Mouse (Mus musculus) olfactory bulb, adult 2 months (tissue): ENCODE results near the gene Gm47969.

ENCODE experiments used
- CTCF ChIP-seq: fragments of 200-500 bp; IDR thresholded peaks from 2 replicates; pipeline ENCODE4 v1.5.1; 2012; ENCODE audit warnings: low read depth, mild to moderate bottlenecking, low read length, moderate library complexity; ENCODE audit not compliant: insufficient read depth
- POLR2A ChIP-seq: fragments of 200-500 bp; IDR thresholded peaks from 2 replicates; pipeline ENCODE4 v1.6.1; 2012; ENCODE audit warnings: mild to moderate bottlenecking, low read depth, low read length, moderate library complexity; ENCODE audit not compliant: insufficient read depth

GRCm38 (mm10) chr1:83042380-83042779, 2.4 kb upstream of the Gm47969 start, which contains the start of gene Krtap28-10:
- no peak for TF ChIP-seq CTCF
- TF ChIP-seq POLR2A, result no peak
